Mouse (Mus musculus) cerebellum, postnatal 10 days (tissue): ENCODE measurements at regions not wholly inside any gene's neighbourhood (a gene's known extent, or its start where the extent isn't known, plus 50 kb on each side); places are given as distances from the start of the nearest gene placed in this dataset.

Experiments used
- DNase-seq, 2 experiments: peaks; one replicate each; pipeline ENCODE4 v3.0.0; 2021; ENCODE audit warnings: mixed read lengths in 2 of 2

GRCm38 (mm10) chr11:22644877-22645276 lies 133.0 kb downstream of the Tmem17 start:
- no peak for DNase-seq

- no peak for DNase-seq
Observed at GRCm38 (mm10) chr11:22646192-22646936, 134.5 kb downstream of the Tmem17 start.

GRCm38 (mm10) chr11:22648275-22648674 lies 136.4 kb downstream of the Tmem17 start:
- no peak for DNase-seq

- no peak for DNase-seq
Observed at GRCm38 (mm10) chr11:22650771-22651170, 138.9 kb downstream of the Tmem17 start.

- DNase-seq: no peak
Observed at GRCm38 (mm10) chr11:22651313-22651712, 139.4 kb downstream of the Tmem17 start.

GRCm38 (mm10) chr11:22651911-22652310 lies 140.0 kb downstream of the Tmem17 start:
- peak; percentile 57 to 60 for DNase-seq

- no peak for DNase-seq
Observed at GRCm38 (mm10) chr11:22652931-22653330, 141.0 kb downstream of the Tmem17 start.

- DNase-seq: no peak
Observed at GRCm38 (mm10) chr11:22653366-22653765, 141.5 kb downstream of the Tmem17 start.

GRCm38 (mm10) chr11:22657635-22658034 lies 145.7 kb downstream of the Tmem17 start:
- no peak for DNase-seq

GRCm38 (mm10) chr11:22661072-22661471 lies 149.2 kb downstream of the Tmem17 start:
- DNase-seq: no peak

- peak in 1 of 2 experiments; percentile 34 for DNase-seq
Observed at GRCm38 (mm10) chr11:22661713-22662551, 150.0 kb downstream of the Tmem17 start.

GRCm38 (mm10) chr11:22665978-22666377 lies 154.1 kb downstream of the Tmem17 start:
- no peak for DNase-seq

- DNase-seq: no peak
Observed at GRCm38 (mm10) chr11:22666378-22666777, 154.5 kb downstream of the Tmem17 start.

- no peak for DNase-seq
Observed at GRCm38 (mm10) chr11:22668220-22668619, 156.3 kb downstream of the Tmem17 start.

GRCm38 (mm10) chr11:22669267-22669666 lies 157.4 kb downstream of the Tmem17 start:
- no peak for DNase-seq

- peak; percentile 24 to 32 for DNase-seq
Observed at GRCm38 (mm10) chr11:22671791-22672490, 160.1 kb downstream of the Tmem17 start.

- DNase-seq: no peak
Observed at GRCm38 (mm10) chr11:22675047-22675446, 163.2 kb downstream of the Tmem17 start.

GRCm38 (mm10) chr11:22675754-22676153 lies 163.9 kb downstream of the Tmem17 start:
- no peak for DNase-seq

GRCm38 (mm10) chr11:22677337-22677736 lies 165.4 kb downstream of the Tmem17 start:
- DNase-seq: peak in 1 of 2 experiments; percentile 40

- no peak for DNase-seq
Observed at GRCm38 (mm10) chr11:22684576-22684975, 172.7 kb downstream of the Tmem17 start.

GRCm38 (mm10) chr11:22690829-22691228 lies 169.9 kb downstream of the B3gnt2 start:
- no peak for DNase-seq

GRCm38 (mm10) chr11:22692281-22692857 lies 168.4 kb downstream of the B3gnt2 start:
- no peak for DNase-seq

- no peak for DNase-seq
Observed at GRCm38 (mm10) chr11:22692941-22693341, 167.8 kb downstream of the B3gnt2 start.
